Mouse (Mus musculus): Measurements from ENCODE around the gene Btbd35f30.
"Not testable (repeated sequence)": the region's sequence is repeated elsewhere in the genome, so short reads cannot be mapped to it uniquely, and the experiment has no call there.

Btbd35f30 gene

DNA sequence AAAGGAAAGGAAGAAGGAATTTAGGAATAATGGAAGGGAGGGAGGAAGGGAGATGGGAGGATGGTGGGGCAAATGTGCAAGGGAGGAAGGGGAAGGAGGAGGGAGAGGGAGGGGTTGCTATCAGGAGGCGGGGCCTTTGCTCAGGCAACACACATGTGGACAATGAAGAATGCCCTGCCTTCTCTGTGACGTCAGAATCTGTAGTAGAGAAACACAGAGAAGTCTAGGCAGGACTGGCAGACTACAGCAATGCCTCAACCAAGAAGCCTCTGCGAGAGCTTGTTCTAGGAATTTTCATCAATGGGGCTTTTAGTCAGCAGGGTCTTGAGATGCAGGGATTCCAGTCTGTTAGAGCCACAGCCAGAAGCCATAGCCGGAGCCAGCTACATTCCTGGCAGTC lies at the start of gene Btbd35f30:
Gene Btbd35f30, plus strand, starts transcription at position 301 of the 400 bp plus-strand sequence.
- in situ Hi-C loops (cut with MboI; ENCODE audit: low pct_unique_long_range_greater_than_20kb in 1 of 2, low sequenced_read_pairs in 2 of 2, unreplicated experiment in 1 of 2), result not testable (repeated sequence)

DNA sequence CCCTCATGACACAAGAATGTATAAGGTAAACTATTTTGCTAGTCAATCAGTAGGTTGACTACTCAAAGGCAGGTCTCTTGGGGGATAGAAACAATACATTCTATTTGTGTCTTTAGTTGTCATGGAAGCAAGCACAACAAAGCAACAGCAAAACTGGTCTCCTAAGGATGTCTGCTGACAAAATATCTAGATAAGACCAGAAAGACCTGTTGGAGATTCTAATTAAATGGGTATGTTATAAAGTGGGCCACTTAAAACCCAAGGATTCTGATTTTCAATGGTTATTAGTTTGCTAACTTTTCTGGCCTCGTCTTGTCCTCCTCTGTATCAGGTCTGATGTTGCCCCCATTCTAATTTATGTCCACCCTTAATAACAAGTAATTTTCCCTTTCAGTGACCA lies 47.0 kb downstream of the Btbd35f30 start, which contains the start of gene Gm21789:
Gene Gm21789, plus strand, starts transcription at position 301 of the 400 bp plus-strand sequence.
- in situ Hi-C loops (cut with MboI; ENCODE audit: low pct_unique_long_range_greater_than_20kb in 1 of 2, low sequenced_read_pairs in 2 of 2, unreplicated experiment in 1 of 2), result not testable (repeated sequence)
